Mouse (Mus musculus) bone marrow, adult 2 months (tissue): ENCODE measurements around the gene Gm20767.
"Not testable (repeated sequence)": the region's sequence is repeated elsewhere in the genome, so short reads cannot be mapped to it uniquely, and the experiment has no call there.

Experiments used
- CTCF ChIP-seq: fragments of 200-500 bp; IDR thresholded peaks from 2 replicates; pipeline ENCODE4 v1.5.1; 2011; ENCODE audit warnings: low read length, control low read depth; ENCODE audit not compliant: control insufficient read depth, insufficient read depth
- POLR2A ChIP-seq: fragments of 200-500 bp; IDR thresholded peaks from 2 replicates; pipeline ENCODE4 v1.6.1; 2011; ENCODE audit warnings: low read depth, mild to moderate bottlenecking, control low read depth, low read length, borderline replicate concordance; ENCODE audit not compliant: control insufficient read depth

DNA sequence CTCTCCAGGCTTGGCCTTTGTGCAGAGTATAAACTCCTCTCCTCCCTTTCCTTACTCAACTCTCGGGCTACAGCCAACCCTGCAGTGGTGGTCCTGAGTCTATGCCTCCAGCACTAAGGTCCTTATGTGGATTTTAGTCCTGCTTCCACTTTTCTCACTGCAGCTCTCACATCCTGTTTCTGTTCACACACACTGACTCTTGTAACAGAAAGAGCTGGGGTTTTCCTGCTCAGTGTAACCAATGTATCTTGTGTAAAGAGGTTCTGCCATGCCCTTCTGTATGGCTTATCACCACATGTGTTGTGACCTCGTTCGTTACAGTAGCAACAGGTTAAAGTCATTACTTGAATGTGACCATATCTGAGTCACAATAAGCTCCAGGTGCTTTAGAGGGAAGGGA lies 10.5 kb downstream of the Gm20767 start:
- not testable (repeated sequence) for TF ChIP-seq CTCF, POLR2A
